Mouse (Mus musculus) neural tube, embryonic 11.5 days (tissue): ENCODE results near the gene Tmem220. TPM values are rescaled to one million over a fixed set of nuclear protein-coding genes. Genes with fewer than 3 reads are reported as not detected.

Experiments
- ATAC-seq: fragments of 200-750 bp; cut with Nextera tagmentation; 2 replicates; pipeline ENCODE4 v1.8.0; 2017; ENCODE audit warnings: moderate number of reproducible peaks, mild to moderate bottlenecking, moderate TSS enrichment, moderate library complexity; ENCODE audit not compliant: insufficient read depth, low FRiP score, low TSS enrichment
- DNase-seq: peaks from one replicate; pipeline ENCODE4 v3.0.0-alpha.2; 2015; ENCODE audit warnings: low spot score
- H3K27ac ChIP-seq: fragments of 300-500 bp; sonication (generic); 2 replicates; pipeline ENCODE4 v1.5.1; 2014; ENCODE audit warnings: low read depth, mild to moderate bottlenecking, low read length
- H3K27me3 ChIP-seq: fragments of 300-500 bp; sonication (generic); 2 replicates; pipeline ENCODE4 v1.6.1; 2014; ENCODE audit warnings: mild to moderate bottlenecking, low read length, mixed read lengths; ENCODE audit not compliant: control insufficient read depth, insufficient read depth
- H3K36me3 ChIP-seq: fragments of 300-500 bp; sonication (generic); 2 replicates; pipeline ENCODE4 v1.6.1; 2014; ENCODE audit warnings: mild to moderate bottlenecking, low read length, moderate library complexity, mixed read lengths; ENCODE audit not compliant: control insufficient read depth, insufficient read depth
- H3K4me1 ChIP-seq: fragments of 300-500 bp; sonication (generic); 2 replicates; pipeline ENCODE4 v1.6.1; 2014; ENCODE audit warnings: low read length, mixed read lengths; ENCODE audit not compliant: control insufficient read depth, insufficient read depth
- H3K4me2 ChIP-seq: fragments of 300-500 bp; sonication (generic); 2 replicates; pipeline ENCODE4 v1.6.1; 2014; ENCODE audit warnings: low read depth, mild to moderate bottlenecking, moderate library complexity
- H3K4me3 ChIP-seq: fragments of 300-500 bp; sonication (generic); 2 replicates; pipeline ENCODE4 v1.5.1; 2014; ENCODE audit warnings: low read depth, low read length
- H3K9ac ChIP-seq: fragments of 300-500 bp; sonication (generic); 2 replicates; pipeline ENCODE4 v1.6.1; 2014; ENCODE audit warnings: mild to moderate bottlenecking, low read length
- H3K9me3 ChIP-seq: fragments of 300-500 bp; sonication (generic); 2 replicates; pipeline ENCODE4 v1.6.1; 2016; ENCODE audit warnings: low read length; ENCODE audit not compliant: control insufficient read depth
- WGBS: fragments of 180-500 bp; shearing (Covaris S2); extraction: QIAGEN DNeasy Blood & Tissue Kit; methylation state at CpG from one replicate; pipeline ENCODE4 v1.1.7; 2014; 5-methylcytosine and 5-hydroxymethylcytosine counted together
- polyA plus RNA-seq: library from polyadenylated mRNA; unstranded; fragments of >200 nt; fragmentation: Nextera tagmentation; extraction: Ambion mirVana; gene quantifications from 2 replicates; pipeline ENCODE4 v1.2.1, GENCODE M21; 2014

Tmem220 gene
- polyA plus RNA-seq, 1 experiment from 2014 or later: 0.69 TPM

DNA sequence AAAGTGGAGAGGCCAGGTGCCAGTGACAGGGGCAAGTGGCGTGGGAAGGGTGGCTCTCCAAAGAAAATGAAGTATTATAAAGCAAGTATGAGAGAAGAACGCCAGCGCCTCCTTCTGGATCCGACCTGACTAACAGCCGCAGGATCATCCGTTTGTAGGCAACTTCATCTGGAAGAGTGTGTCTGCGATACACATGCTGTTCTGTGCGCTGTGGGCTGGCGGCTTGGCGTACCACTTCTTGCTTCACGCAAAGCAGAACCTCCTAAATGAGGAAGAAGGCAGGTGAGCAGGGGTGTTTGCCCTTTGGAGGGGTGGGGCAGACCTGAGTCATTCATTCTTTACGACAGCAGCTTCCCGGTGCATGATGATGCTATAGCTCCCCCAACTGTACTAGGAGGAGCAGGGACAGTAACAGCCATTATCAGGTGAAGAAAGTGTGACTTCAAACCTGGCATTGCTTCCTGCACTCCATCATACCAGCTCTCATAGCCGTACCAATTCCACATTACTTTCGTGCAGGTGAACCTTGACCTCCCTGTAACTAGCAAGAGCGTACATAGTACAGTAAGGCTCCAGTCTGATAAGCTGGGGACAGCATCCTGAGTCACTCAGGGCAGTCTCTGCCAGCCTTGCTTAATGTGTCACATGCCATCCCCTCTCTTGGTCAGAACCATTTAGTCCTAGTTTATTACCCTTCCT lies 6.1 kb downstream of the Tmem220 start:
- 65% methylated on average over 16 of the region's 16 CpGs for WGBS
- H3K4me3 ChIP-seq: no peak overlapping the region
- no peaks in the 10 kb centered on the region for H3K27me3 ChIP-seq
- no peaks in the 10 kb centered on the region for H3K36me3 ChIP-seq
- no peaks in the 10 kb centered on the region for H3K9me3 ChIP-seq
- ATAC-seq (no peak), DNase-seq (no peak)
- no peak overlapping the region for H3K27ac ChIP-seq
- H3K9ac ChIP-seq: no peak overlapping the region
- no peaks in the 10 kb centered on the region for H3K4me1 ChIP-seq
- no peak overlapping the region for H3K4me2 ChIP-seq

GRCm38 (mm10) chr11:67031603-67031915 lies 6.6 kb downstream of the Tmem220 start:
- no peaks in the 10 kb centered on the region for H3K4me1 ChIP-seq
- H3K4me2 ChIP-seq: no peak overlapping the region
- WGBS: 46% methylated on average over 2 of the region's 2 CpGs
- H3K27me3 ChIP-seq: no peaks in the 10 kb centered on the region
- H3K27ac ChIP-seq: no peak overlapping the region
- no peaks in the 10 kb centered on the region for H3K9me3 ChIP-seq
- no peak overlapping the region for H3K4me3 ChIP-seq
- no peak for ATAC-seq
- no peak for DNase-seq
- no peak overlapping the region for H3K9ac ChIP-seq
- H3K36me3 ChIP-seq: no peaks in the 10 kb centered on the region

DNA sequence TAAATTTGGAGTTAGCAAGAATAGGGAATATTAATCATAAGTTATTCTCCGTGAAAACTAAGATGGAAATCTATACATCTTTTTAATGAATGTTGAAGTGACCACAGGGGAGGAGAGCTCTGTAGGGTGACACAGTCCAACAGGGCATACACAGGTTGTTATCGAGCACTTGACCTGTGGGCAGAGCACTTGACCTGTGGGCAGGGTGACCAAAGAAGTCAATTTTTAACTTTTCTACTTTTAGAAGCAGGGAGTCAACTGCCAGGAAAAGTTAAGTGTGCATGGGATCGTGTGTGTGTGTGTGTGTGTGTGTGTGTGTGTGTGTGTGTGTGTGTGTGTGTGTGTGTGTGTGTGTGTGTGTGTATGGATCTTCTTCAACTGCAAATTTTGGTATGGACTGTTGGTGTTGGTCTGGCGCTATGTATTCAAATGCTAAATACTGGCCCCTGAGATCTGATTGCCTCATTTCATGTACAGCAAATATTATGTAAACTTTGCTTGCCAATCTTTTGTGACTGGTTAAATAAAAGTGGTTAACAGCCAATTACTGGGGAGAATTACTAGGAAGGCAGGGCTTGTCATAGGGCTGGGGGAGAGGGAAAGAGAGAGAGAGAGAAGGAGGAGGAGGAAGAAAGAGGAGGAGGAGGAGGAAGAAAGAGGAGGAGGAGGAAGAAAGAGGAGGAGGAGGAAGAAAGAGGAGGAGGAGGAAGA lies 10.0 kb downstream of the Tmem220 start:
- ATAC-seq: no peak
- Histone ChIP-seq H3K9ac (no peak overlapping the region), H3K9me3 (no peaks in the 10 kb centered on the region), H3K27ac (no peak overlapping the region), H3K36me3 (no peaks in the 10 kb centered on the region; the same call in 1 of the 2 replicates), H3K4me1 (no peaks in the 10 kb centered on the region), H3K4me3 (no peak overlapping the region), H3K4me2 (no peak overlapping the region), H3K27me3 (no peaks in the 10 kb centered on the region)
- no peak for DNase-seq
- 92% methylated on average over 4 of the region's 4 CpGs for WGBS

DNA sequence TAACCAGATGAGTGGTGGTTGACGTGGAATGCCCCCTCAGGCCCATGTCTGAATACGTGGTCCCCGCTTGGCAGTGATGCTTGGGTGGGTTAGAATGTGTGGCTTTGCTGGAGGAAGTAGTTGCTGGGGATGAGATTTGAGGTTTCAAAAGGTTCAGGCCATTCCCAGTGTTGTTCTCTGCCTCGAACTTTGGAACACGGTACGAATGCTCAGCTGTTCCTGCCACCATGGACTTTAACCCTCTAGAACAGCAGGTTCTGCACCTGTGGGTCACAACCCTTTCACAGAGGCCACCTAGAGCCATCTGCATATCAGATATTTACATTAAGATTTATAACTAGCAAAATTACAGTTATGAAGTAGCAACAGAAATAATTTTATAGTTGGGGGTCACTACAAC lies 11.3 kb downstream of the Tmem220 start:
- WGBS: 94% methylated on average over 6 of the region's 6 CpGs
- no peak for DNase-seq
- H3K36me3 ChIP-seq: peaks cover 7% of the 10 kb centered on the region

GRCm38 (mm10) chr11:67036892-67037291 lies 11.9 kb downstream of the Tmem220 start:
- H3K27me3 ChIP-seq: no peaks in the 10 kb centered on the region
- 96% methylated on average over 9 of the region's 9 CpGs for WGBS
- DNase-seq (no peak), ATAC-seq (no peak)
- no peak overlapping the region for H3K9ac ChIP-seq
- H3K36me3 ChIP-seq: peaks cover 9% of the 10 kb centered on the region
- H3K4me3 ChIP-seq: no peak overlapping the region
- no peaks in the 10 kb centered on the region for H3K9me3 ChIP-seq
- no peak overlapping the region for H3K4me2 ChIP-seq
- H3K4me1 ChIP-seq: no peaks in the 10 kb centered on the region
- no peak overlapping the region for H3K27ac ChIP-seq

More for the DNA sequence above, 11.3 kb downstream of the Tmem220 start:
- no peak overlapping the region for H3K27ac ChIP-seq
- H3K9ac ChIP-seq: no peak overlapping the region
- ATAC-seq: no peak
- H3K27me3 ChIP-seq: no peaks in the 10 kb centered on the region
- H3K4me1 ChIP-seq: no peaks in the 10 kb centered on the region
- H3K4me3 ChIP-seq: no peak overlapping the region
- H3K4me2 ChIP-seq: no peak overlapping the region
- no peaks in the 10 kb centered on the region for H3K9me3 ChIP-seq

DNA sequence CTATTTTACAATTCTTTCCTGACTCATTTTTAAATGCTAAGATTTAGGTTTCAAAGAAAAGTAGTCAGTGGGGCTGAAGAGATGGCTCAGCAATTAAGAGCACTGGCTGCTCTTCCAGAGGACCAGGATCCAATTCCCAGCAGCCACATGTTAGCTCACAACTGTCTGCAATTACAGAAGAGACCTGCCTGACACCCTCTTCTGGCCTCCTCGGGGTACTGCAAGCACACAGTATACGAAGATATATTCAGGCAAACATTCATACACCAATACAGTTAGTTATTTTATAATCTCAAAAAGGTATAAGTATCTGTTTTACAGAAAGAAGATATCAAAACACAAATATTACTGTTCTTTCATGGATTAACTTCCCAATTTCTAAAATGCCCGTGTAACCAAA lies 14.8 kb downstream of the Tmem220 start:
- Histone ChIP-seq H3K9ac (no peak overlapping the region), H3K27ac (no peak overlapping the region), H3K9me3 (no peaks in the 10 kb centered on the region), H3K4me1 (no peaks in the 10 kb centered on the region), H3K27me3 (no peaks in the 10 kb centered on the region), H3K4me2 (no peak overlapping the region), H3K4me3 (no peak overlapping the region), H3K36me3 (peaks cover 9% of the 10 kb centered on the region)
- ATAC-seq (no peak), DNase-seq (no peak)
- WGBS: 90% methylated on average over 3 of the region's 3 CpGs

DNA sequence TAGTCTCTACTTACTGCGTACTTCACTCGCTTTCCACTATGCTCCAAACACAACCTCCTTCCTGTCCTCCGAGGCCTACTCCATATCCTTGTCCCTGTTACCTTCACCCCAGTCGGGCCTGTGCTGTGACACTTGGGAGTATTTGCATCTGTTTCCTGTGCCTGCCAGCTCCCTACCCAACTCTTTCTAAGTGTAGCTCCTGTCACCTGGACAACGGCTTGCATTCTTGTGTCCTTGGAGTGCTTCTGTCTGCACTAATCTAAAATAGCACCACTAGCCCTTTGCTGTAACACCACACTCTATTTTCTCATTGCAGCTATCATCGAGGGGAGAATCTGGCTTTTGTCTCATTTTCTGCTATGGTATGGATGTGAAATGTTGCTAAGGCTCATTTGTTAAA lies 15.5 kb downstream of the Tmem220 start:
- H3K9ac ChIP-seq: no peak overlapping the region
- no peak overlapping the region for H3K27ac ChIP-seq
- ATAC-seq (no peak), DNase-seq (no peak)
- WGBS: 95% methylated on average over 6 of the region's 6 CpGs
- no peaks in the 10 kb centered on the region for H3K9me3 ChIP-seq
- no peak overlapping the region for H3K4me3 ChIP-seq
- H3K4me1 ChIP-seq: no peaks in the 10 kb centered on the region
- peaks cover 9% of the 10 kb centered on the region for H3K36me3 ChIP-seq
- H3K4me2 ChIP-seq: no peak overlapping the region
- no peaks in the 10 kb centered on the region for H3K27me3 ChIP-seq

DNA sequence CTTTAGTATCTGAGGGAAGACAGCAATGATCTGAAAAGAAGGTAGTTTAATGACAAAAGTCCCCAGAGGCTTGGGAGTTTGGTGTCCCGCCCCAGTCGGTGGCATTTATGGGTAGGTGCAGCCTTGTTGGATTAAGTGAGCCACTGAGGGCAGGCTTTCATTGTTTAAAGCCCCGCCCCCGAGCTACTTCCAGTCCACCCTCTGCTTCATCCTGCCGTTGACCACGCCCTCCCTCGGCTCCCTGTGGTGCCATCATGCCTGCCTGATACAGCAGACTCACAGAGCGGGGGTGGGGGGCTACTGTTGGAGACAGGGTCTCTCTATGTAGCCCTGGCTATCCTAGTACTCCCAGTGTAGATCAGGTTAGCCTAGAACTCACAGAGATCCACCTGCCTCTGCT lies 18.1 kb downstream of the Tmem220 start:
- no peak overlapping the region for H3K9ac ChIP-seq
- DNase-seq: peak; percentile 10
- H3K9me3 ChIP-seq: no peaks in the 10 kb centered on the region
- no peak for ATAC-seq
- H3K4me3 ChIP-seq: no peak overlapping the region
- H3K4me1 ChIP-seq: no peaks in the 10 kb centered on the region
- no peaks in the 10 kb centered on the region for H3K27me3 ChIP-seq
- H3K4me2 ChIP-seq: no peak overlapping the region
- H3K27ac ChIP-seq: no peak overlapping the region
- peaks cover 9% of the 10 kb centered on the region for H3K36me3 ChIP-seq
- WGBS: 31% methylated on average over 8 of the region's 8 CpGs

DNA sequence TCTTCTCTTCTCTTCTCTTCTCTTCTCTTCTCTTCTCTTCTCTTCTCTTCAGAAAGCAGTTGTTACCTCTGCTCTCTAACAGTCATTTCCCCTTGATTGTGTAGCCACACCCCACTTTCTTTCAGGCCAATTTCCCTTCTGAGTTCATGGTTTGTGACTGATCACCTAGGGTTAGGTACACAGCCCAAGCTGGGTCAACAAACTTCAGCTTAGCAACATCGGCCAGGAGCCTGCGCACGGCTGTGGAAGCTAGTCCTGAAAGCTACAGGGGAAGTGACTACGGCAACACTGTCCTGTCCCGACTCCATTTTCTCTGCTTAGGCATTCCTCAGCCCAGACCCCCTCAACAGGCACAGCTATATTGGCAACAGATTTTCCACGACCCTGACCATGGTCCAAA lies 20.0 kb downstream of the Tmem220 start:
- Histone ChIP-seq H3K36me3 (peaks cover 11% of the 10 kb centered on the region), H3K4me1 (no peaks in the 10 kb centered on the region), H3K27me3 (no peaks in the 10 kb centered on the region), H3K9ac (no peak overlapping the region), H3K27ac (no peak overlapping the region), H3K4me3 (no peak overlapping the region), H3K9me3 (no peaks in the 10 kb centered on the region), H3K4me2 (no peak overlapping the region)
- no peak for DNase-seq
- no peak for ATAC-seq
- 86% methylated on average over 6 of the region's 6 CpGs for WGBS
